Mouse (Mus musculus): ENCODE measurements around the gene Ell.

GRCm38 (mm10) chr8:70602139-70602811 is 63.0 kb downstream of the Ell start:
- TF ChIP-seq USF1 (IDR thresholded peaks at IDR 0.05; ENCODE audit: low read depth) (no peak), TCF12 (IDR thresholded peaks at IDR 0.05; ENCODE audit: insufficient read depth, poor library complexity, severe bottlenecking) (no peak), MYOG (IDR thresholded peaks at IDR 0.05; ENCODE audit: control insufficient read depth in 1 of 3, insufficient read depth in 1 of 3, insufficient read length in 2 of 3, low read depth in 2 of 3) (no peak), REST (IDR thresholded peaks at IDR 0.05; ENCODE audit: insufficient read depth, insufficient read length) (no peak), POLR2A (IDR thresholded peaks at IDR 0.05; ENCODE audit: insufficient read length, low read depth) (no peak), CEBPB (IDR thresholded peaks at IDR 0.05; ENCODE audit: insufficient read depth, poor library complexity, severe bottlenecking) (no peak), E2F4 (IDR thresholded peaks at IDR 0.05; ENCODE audit: insufficient read depth) (no peak), MAX (IDR thresholded peaks at IDR 0.05; ENCODE audit: low read depth) (no peak)
